Comparison of ENCODE assay signal across 17 mouse cellular contexts in genomic region chr6:127241693-127242425, GRCm38 (mm10).
"Had no signal": no experiment of that assay in that cellular context is flagged by ENCODE, and none has a peak within 500 bp of the region (broad histone marks: within the 10 kb centered on the region; RNA-seq: fewer than 3 reads in every experiment).

No protein-coding gene starts in this region.

- H3K27me3 ChIP-seq: neural tube, embryonic 13.5 days; neural tube, embryonic 15.5 days; stomach, embryonic 15.5 days had no signal

- ATAC-seq: midbrain, embryonic 16.5 days had no signal

- H3K36me3 ChIP-seq: midbrain, embryonic 10.5 days; neural tube, embryonic 13.5 days; neural tube, embryonic 15.5 days; stomach, embryonic 15.5 days had no signal

- H3K9ac ChIP-seq: lung, embryonic 14.5 days; neural tube, embryonic 13.5 days; neural tube, embryonic 15.5 days; stomach, embryonic 15.5 days had no signal

- H3K9me3 ChIP-seq: midbrain, embryonic 10.5 days; neural tube, embryonic 13.5 days; neural tube, embryonic 15.5 days; stomach, embryonic 15.5 days had no signal

- H3K4me1 ChIP-seq: neural tube, embryonic 13.5 days; neural tube, embryonic 15.5 days; stomach, embryonic 15.5 days had no signal

- DNase-seq: lung, adult 18-20 months; lung, embryonic 14.5 days; lung, postnatal 10 days; lung, postnatal 4 days; midbrain, embryonic 14.5 days; retina, postnatal 1 day; right cerebral cortex, adult 18-20 months; right cerebral cortex, postnatal 25 days; thymus, adult 2 months; thymus, postnatal 25 days had no signal

- H3K27ac ChIP-seq: midbrain, embryonic 10.5 days; neural tube, embryonic 13.5 days; neural tube, embryonic 15.5 days; stomach, embryonic 15.5 days; stomach, postnatal 0 days had no signal

- H3K4me2 ChIP-seq: lung, embryonic 14.5 days; neural tube, embryonic 13.5 days; neural tube, embryonic 15.5 days; stomach, embryonic 15.5 days had no signal

- H3K4me3 ChIP-seq: midbrain, embryonic 10.5 days; myocyte; neural tube, embryonic 13.5 days; neural tube, embryonic 15.5 days; stomach, embryonic 15.5 days had no signal
